Mouse (Mus musculus): ENCODE results near the gene Mier2. TPM values are rescaled to one million over a fixed set of nuclear protein-coding genes. Genes with fewer than 3 reads are reported as not detected.

Mier2 gene
- total RNA-seq, 2 experiments from 2014 or later: 54.0 to 60.9 TPM

DNA sequence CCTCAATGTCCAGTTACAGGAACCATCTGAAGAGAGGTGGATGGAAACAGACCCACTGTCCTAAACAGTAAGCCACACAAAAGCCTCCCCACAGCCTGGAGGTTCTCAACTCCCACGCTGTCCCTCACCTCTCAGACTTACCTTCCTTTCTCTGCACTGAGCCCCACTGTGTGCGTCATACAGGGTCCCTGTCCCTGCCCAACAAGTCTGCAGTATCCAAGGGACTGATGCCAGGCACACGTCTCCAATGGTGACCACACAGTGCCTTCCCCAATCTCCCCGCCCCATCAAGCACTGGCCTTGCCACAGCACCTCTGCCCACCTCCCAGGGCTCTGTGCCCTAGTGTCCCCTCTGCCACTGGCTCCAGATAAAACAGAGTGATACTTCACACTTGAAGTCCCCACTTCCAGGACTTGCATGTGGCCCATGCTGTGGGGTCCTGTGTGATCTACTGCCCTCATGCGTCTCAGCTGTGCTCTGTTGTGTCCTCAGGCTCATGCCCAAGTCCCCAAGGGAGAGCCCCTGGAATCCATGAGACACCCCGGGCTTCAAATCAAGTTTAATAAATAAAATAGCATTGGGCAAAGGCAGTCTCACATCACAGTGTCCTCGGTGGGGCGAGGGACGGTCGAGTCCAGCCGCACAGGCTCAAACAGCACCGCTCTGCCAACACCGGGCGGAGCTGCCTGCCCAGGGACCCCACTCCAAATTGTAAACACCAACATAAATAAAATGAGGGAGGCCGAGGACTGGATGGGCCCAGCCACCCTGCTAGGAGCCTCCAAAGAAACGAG, 15.1 kb downstream of the Mier2 start:
- no peak for DNase-seq

DNA sequence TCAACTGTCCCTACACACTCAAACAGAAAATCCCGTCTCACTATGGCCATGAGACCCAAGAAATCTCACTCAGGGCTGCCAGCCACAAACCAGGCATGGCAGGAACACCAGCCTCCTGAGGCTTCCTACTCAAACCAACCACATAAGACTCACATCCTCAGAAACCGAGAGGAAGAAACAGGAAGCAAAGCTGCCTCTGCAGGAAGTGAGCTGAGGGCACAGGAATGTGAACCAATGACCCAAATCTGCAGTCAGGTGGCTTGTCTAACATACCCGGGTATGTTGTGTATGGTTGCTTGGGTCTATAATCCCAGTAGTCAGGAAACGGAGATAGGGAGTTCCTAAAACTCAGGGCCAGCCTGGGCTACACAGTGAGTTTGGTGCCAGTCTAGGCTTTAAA, 16.1 kb downstream of the Mier2 start:
- DNase-seq: no peak

GRCm38 (mm10) chr10:79538323-79538722, 16.7 kb downstream of the Mier2 start:
- no peak for DNase-seq

GRCm38 (mm10) chr10:79537781-79538180, 17.2 kb downstream of the Mier2 start:
- no peak for DNase-seq

DNA sequence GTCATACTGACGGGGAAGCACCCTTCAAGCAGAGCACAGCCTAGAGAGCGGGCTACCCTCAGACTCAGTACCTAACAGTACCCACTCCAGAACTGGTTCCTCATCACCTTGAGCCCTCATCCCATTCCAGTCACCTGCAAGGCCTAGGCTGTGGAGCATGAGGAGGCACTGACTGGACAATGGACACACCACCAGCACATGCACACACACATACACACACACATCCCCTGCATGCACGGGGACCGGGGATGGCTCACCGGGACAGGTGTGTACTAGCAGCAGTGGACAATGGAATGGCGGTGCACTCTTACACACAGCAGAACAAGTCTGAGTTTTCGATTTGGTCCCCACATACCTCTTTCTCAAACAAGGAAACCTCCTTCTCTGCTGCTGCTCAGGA, 17.7 kb downstream of the Mier2 start:
- DNase-seq: no peak

GRCm38 (mm10) chr10:79536461-79537080, 18.4 kb downstream of the Mier2 start:
- no peak for DNase-seq

DNA sequence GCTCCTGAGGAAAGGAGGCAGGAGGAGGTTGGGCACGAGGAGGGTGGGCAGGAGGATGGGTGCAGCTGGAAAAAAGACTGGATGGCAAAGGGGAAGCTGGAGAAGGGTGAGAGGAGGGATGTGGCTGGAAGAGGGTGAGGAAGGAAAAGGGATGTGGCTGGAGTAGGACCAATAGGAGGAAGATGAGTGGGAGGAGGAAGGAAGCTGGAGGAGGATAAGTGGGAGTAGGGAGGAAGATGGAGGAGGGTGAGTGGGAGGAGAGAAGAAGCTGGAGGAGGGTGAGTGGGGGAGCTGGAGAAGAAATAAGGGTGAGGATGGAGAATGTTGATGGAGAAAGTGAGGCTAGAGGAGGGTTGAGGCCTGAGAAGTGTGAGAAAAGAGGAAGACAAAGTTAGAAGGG, 19.6 kb downstream of the Mier2 start:
- no peak for DNase-seq

DNA sequence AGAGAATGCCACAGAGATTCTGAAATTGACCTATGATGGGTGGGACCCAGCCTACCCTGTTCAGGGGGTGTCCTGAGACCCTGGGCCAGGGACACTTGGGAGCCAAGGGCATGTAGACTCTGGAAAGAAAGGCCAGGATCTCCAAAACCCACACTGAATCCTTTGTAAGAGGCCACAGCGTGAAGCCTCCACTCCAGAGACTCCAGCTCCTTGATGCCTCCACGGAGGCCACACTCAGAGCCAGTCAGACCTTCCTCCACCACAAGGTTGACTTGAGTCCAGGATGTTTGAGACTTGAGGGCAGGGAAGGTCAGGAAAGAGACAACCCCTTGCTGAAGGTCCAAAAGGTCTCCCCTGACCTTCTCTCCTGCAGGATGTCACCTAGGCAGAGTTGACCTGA, 20.6 kb downstream of the Mier2 start:
- no peak for DNase-seq

DNA sequence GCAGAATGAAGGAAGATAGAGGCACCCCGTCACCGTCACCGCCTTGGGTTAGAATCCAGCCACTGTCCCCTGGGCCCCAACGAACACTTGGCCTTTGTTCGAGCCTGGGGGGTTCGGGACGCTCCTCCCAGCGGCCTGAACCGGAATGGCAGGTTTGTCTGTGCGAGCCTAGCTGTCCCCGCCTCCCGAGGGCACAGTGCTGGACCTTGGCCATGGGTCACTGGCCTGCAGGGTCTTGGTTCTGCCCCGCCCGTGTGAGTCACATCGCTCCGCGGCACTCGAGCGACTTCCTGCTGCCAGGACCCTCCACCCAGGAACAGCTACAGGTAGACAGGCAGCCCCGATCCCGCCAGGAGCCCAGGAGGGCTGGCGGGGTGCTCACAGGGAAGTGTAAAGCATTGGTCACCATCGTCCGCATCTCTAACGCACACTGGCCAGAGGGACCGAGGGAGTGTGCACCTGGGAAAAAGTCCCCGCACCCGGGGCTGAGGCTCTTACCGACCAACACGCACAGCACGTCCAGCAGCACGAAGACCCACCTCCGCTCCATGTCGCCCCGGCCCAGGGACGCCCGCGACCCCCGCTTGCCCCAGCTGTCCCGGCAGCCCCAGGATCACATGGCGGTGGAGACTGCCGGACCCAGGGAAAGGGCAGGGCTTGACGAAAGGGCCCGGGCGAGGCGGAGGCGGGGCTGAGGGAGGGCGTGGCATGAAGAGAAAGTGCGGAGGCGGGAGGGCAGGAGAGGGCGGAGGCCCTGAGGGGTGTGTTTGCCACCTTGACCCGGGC, 21.7 kb downstream of the Mier2 start, which contains the start of gene Plpp2:
Gene Plpp2, minus strand, starts transcription at position 671 of the 786 bp plus-strand sequence.
- DNase-seq: peak; percentile 19 to 45

DNA sequence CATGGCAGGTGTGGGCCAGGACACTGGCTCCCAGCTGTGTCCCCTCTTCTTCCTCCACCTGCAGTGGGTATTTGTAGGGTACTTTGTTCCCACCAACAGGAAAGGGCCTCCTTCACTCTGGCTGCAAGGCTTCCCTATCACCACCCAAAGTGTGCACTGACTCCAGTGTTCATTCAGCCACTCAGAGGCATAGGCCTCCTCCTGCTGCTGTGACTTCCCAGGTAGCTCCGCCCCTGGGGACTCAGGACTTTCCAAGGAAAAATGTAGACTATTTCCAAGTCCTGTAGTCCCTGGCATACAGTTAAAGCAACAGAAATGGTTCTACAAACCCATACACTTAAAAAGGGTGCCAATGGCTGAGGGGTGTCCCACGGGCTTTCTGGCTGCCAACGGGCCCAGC, 22.3 kb downstream of the Mier2 start:
- peak in 1 of 2 experiments; percentile 2 for DNase-seq

DNA sequence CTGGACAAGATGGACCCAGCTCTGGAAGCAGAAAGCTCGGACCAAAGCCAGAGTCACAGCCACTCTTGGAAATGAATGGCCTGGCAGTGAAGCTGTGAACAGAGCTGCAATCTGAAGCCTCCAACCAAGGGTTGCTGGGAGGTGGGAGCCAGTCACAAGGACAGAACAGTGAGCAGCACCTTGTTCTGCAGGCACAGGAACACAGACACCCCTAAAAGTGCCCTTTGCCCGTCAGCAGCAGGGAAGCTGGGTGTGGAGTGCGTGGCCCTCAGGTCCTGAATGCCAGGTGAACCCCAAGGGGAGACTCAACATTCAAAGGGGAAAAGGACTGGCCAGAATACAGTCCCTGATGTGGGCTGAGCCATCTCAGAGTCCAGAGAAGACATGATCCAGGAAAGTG, 23.4 kb downstream of the Mier2 start:
- no peak for DNase-seq

- DNase-seq: no peak
Observed at GRCm38 (mm10) chr10:79530721-79531120, 24.3 kb downstream of the Mier2 start.

DNA sequence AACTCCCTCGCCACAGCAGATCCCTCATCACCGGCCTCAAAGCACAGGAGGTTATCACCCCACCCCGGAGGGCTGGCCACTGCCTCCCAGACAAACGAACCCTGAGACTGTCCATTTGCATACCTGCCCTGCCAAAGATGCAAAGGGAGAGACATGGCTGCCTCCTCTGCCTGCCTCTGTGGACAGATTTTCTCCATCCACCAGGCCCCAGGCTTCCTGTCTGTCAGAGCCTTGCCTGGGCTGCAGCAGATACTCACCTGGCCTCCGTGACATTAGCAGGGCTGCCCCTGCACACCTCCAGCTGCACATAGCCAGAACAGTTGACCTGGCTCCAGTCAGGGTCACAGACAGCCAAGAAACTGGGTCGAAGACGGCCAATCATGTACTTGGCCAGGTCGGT, 24.8 kb downstream of the Mier2 start:
- DNase-seq: no peak

- DNase-seq: no peak
Observed at GRCm38 (mm10) chr10:79528081-79528480, 26.9 kb downstream of the Mier2 start.

- no peak for DNase-seq
Observed at GRCm38 (mm10) chr10:79527453-79527845, 27.6 kb downstream of the Mier2 start.

DNA sequence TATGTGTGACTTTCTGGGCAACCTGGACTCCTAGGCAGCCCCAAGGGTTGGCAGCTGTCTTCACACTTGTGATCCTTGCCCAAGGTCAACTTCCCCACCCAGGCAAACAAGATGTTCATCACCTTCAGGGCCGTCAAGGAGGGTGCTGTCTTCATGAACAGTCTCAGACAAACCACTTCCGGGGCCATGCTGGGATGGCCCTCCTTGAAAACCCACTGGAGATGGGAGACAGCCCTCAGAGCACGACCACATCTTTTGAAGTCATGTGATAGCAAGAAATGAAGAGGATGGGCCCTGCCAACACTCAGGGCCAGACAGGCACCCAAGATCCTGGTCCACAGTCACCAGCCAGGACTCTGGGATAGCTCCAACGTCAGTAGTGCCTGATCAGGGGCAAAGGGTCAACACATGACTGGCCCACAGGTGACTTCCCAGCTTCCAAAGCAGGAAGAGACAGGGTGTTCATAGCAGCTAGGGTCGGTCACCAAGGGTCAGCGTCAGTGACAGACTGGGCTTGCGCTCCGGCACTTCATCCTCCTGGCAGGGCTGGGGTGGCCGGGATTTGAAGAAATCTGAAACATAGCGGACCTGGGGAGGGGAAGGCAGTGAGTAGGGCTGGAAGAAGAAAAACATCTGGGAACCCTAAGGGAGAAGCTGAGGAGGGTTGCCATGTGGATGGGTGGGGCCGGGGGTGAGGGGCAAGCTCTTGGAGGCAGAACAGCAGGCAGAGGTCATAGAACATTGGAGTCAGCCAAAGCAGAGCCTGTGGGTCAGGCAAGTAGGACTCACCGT, 28.1 kb downstream of the Mier2 start:
- no peak for DNase-seq

DNA sequence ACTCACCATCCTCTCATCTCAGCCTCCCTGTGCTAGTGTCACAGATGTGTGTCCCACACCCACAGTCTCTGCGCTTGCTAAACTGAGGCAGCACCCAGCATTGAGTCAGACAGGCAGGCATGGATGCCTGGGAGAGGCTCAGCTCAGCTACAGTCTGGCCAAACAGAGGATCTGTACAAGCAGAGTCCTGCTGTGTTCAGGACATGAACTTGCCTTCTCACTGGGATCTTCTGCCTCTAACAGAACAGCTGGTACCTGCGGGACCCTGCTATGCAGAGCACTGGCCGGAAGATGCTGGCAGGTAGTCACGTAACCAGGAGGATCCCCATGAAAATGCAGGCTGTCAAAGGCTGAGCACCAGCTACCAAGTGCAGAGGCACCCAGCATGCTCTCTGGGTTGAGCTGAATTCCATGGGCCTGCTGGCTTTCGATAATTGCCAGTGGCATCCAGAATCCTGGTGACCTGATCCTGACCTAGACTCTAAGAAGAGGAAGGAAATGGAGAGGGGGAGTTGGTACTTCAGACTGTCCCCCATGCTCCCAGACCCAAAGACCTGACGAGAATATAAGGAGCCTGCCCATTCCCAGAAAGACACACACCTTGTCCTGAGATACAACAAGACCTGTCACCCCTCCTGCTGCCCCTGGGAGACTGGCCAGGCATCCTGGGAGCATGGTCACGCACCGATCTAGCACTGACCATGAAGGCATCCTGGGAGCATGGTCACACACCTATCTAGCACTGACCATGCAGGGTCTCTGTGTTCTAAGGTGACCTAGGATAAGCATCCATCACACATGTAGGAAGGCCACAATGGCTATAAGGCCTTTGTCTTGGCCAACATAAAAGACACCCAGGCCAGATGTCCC, 29.3 kb downstream of the Mier2 start:
- no peak for DNase-seq

DNA sequence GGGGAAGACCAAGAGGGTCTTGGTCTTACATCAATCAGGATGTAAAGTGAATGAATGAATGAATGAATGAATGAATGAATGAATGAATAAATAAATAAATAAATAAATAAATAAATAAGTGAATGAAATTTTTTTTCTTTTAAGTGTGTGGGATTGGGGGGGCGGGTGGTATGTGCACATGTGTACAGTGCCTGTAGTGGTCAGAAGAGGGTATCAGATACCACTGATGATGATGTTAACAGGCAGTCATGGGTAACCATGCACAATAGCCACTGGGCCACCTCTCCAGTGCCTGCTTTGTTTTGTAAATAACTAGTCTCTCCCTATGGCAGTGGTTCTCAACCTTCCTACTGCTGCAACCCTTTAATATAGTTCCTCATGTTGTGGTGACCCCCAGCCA, 30.6 kb downstream of the Mier2 start:
- no peak for DNase-seq

- no peak for DNase-seq
Observed at GRCm38 (mm10) chr10:79506709-79507108, 48.3 kb downstream of the Mier2 start.

DNA sequence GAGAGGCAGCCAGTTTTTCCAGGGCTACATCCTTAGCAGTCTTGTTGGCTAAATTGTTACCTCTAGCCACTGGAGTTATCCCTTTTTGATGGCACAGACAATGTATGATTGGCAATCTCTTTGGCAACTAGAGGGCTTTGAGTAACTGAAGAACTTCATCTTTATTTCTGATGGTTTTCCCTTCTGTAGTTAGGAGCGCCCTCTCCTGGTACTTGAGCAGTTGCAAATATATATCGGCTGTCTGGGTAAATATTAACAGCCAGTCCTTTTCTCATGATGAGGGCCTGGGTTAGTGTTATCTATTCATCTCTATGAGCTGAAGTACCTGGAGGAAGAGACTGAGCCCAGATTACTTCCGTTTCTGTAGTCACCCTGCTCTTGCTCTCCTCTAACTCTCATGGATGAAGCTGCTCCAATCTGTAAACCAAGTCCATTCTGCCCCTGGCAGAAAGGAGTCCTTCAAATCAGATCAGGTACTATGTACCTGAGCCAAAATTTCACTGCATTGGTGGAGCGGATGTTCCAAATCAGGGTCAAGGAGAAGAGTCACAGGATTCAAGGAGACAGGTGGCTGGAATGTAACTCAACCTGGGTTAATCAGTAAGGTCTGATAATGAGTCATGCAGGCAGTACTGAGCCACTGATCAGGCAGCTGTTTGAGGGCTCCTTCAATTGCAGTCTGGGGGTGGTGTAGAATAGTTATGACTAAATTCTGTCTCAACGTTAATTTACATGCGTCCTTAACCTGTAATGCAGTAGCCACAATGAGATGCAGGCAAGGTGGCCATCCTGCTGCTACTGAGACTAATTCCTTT, 52.0 kb downstream of the Mier2 start:
- no peak for DNase-seq
